Mouse (Mus musculus): ENCODE measurements around the gene Gm20388. TPM values are rescaled to one million over a fixed set of nuclear protein-coding genes. Genes with fewer than 3 reads are reported as not detected.
A peak's percentile ranks its signal among the peaks of the same experiment; 100 is the strongest.

Gene Gm20388
- total RNA-seq, 2 experiments from 2014 or later: 1.3 to 8.5 TPM

- DNase-seq (ENCODE audit: low spot score in 2 of 2): no peak
Observed at GRCm38 (mm10) chr8:123761266-123761882, 3850.7 kb downstream of the Gm20388 start.

GRCm38 (mm10) chr8:123761883-123762270 lies 3851.2 kb downstream of the Gm20388 start:
- DNase-seq (ENCODE audit: low spot score in 2 of 2): no peak

GRCm38 (mm10) chr8:123763355-123763754 lies 3852.7 kb downstream of the Gm20388 start:
- DNase-seq (ENCODE audit: low spot score in 2 of 2): no peak

GRCm38 (mm10) chr8:123764671-123765070 lies 3854.0 kb downstream of the Gm20388 start:
- no peak for DNase-seq (ENCODE audit: low spot score in 2 of 2)

- no peak for DNase-seq (ENCODE audit: low spot score in 2 of 2)
Observed at GRCm38 (mm10) chr8:123766516-123766915, 3855.9 kb downstream of the Gm20388 start.

- DNase-seq (ENCODE audit: low spot score in 2 of 2): no peak
Observed at GRCm38 (mm10) chr8:123767874-123768273, 3857.2 kb downstream of the Gm20388 start.

- DNase-seq (ENCODE audit: low spot score in 2 of 2): peak; percentile 49 to 60
Observed at GRCm38 (mm10) chr8:123768492-123769356, 3858.1 kb downstream of the Gm20388 start.

GRCm38 (mm10) chr8:123773468-123773867 lies 3862.8 kb downstream of the Gm20388 start:
- DNase-seq (ENCODE audit: low spot score in 2 of 2): no peak

GRCm38 (mm10) chr8:123774491-123774890 lies 3863.8 kb downstream of the Gm20388 start:
- no peak for DNase-seq (ENCODE audit: low spot score in 2 of 2)

GRCm38 (mm10) chr8:123777319-123777718 lies 3866.7 kb downstream of the Gm20388 start:
- DNase-seq (ENCODE audit: low spot score in 2 of 2): no peak

- DNase-seq (ENCODE audit: low spot score in 2 of 2): no peak
Observed at GRCm38 (mm10) chr8:123780471-123780870, 3869.8 kb downstream of the Gm20388 start.

GRCm38 (mm10) chr8:123781256-123781655 lies 3870.6 kb downstream of the Gm20388 start:
- no peak for DNase-seq (ENCODE audit: low spot score in 2 of 2)

- peak; percentile 60 to 62 for DNase-seq (ENCODE audit: low spot score in 2 of 2)
Observed at GRCm38 (mm10) chr8:123783525-123784249, 3873.0 kb downstream of the Gm20388 start.

GRCm38 (mm10) chr8:123786166-123786565 lies 3875.5 kb downstream of the Gm20388 start:
- DNase-seq (ENCODE audit: low spot score in 2 of 2): no peak

GRCm38 (mm10) chr8:123786644-123787043 lies 3876.0 kb downstream of the Gm20388 start:
- DNase-seq (ENCODE audit: low spot score in 2 of 2): no peak

- no peak for DNase-seq (ENCODE audit: low spot score in 2 of 2)
Observed at GRCm38 (mm10) chr8:123787254-123787897, 3876.7 kb downstream of the Gm20388 start.

- DNase-seq (ENCODE audit: low spot score in 2 of 2): no peak
Observed at GRCm38 (mm10) chr8:123788416-123789170, 3878.0 kb downstream of the Gm20388 start.

- no peak for DNase-seq (ENCODE audit: low spot score in 2 of 2)
Observed at GRCm38 (mm10) chr8:123789461-123789860, 3878.8 kb downstream of the Gm20388 start.

GRCm38 (mm10) chr8:123789970-123790369 lies 3879.3 kb downstream of the Gm20388 start:
- peak; percentile 89 to 91 for DNase-seq (ENCODE audit: low spot score in 2 of 2)

- DNase-seq (ENCODE audit: low spot score in 2 of 2): no peak
Observed at GRCm38 (mm10) chr8:123791101-123791844, 3880.6 kb downstream of the Gm20388 start.

Data from adrenal gland, adult 18-20 months (tissue).